Mouse (Mus musculus) urinary bladder, adult 2 months (tissue): Measurements from ENCODE around the gene Ociad1. TPM values are rescaled to one million over a fixed set of nuclear protein-coding genes. Genes with fewer than 3 reads are reported as not detected.

ENCODE experiments used
- DNase-seq: peaks from one replicate; pipeline ENCODE4 v3.0.0; 2022; ENCODE audit warnings: low spot score
- polyA plus RNA-seq: library from polyadenylated mRNA; depleted of rRNA; stranded (reverse); fragments of >200 nt; gene quantifications from 2 replicates; pipeline ENCODE4 v1.2.3, GENCODE M21; 2012; rRNA removed

Ociad1 gene
- polyA plus RNA-seq, 1 experiment: 197 TPM

- DNase-seq: no peak
Measured at GRCm38 (mm10) chr5:73339779-73340722, 47.5 kb downstream of the Ociad1 start.

DNA sequence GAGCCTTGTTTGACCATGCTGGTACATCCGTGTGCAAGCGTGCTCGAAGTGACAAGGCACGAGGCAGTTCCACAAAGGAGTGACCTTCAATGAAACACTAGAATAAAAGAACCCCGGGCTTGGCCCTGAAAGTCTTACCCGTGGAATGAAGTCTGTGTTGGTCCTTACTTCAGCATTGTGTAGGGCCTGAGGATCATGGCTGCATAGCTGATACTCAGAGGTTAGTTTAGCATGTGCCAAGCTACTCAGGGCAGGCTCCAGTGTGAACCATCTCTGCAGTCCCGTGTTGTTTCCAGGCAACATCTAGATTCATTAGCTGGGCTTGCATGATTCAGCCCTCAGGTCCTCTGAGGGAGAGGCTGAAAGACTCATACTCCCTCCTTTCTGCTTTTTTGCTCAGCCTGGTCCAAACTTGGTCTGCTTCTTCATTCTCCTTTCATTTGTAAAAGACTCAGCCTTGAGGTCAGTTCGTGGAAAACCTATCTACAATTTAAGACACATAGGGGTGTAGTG is 48.2 kb downstream of the Ociad1 start, which contains the start of gene Ociad2:
Gene Ociad2, minus strand, starts transcription at position 306 of the 513 bp plus-strand sequence.
- no peak for DNase-seq

DNA sequence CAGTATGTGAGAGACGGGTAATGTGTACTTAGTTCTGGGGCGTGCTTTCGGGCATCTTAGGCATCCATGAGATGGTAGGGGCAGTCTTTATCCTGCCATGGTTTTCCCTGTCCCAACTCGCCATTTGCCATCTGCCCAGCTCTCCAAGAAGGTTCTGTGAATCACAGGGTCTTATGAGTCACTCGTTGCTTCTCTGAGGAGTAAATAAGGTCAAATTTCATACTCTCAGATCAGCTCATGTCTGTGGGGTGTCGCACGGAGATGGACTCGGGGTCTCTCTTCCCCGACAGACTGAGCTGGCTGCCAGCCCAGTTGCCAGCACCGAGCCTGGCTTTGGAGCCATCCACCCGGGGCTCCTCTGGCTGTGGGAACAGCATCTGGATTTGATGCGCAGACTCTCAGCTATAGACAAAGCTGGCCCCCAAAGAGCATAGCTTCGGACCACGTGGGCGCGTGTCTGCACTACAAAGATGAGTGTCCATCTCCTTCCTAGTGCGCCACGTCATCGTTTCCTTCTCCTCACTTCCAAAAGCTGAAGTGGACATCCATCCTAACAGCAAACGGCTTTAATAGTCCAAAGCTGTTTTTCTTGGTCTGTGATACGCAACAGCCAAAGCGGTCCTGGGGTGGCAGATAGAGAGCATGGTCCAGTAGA is 50.2 kb downstream of the Ociad1 start:
- DNase-seq: no peak

DNA sequence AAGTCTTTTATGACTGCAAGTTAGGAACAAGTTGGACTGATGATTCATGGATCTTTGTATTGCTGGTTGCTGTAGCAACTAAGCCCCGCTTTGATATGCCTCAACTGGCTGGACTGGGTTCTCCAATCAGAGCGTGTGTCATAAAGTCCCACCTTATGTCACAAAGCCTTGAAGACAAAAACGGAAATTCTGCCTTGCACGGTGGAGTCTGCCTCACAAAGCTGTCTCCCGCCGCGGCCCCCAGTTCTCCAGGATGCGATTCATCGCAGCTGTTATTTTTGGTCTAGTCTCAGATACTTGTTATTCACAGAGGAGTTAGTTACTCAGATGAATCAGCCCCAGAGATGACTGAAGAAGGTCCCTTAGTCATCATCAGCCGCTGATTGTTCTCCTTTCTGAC is 51.7 kb downstream of the Ociad1 start:
- DNase-seq: no peak

DNA sequence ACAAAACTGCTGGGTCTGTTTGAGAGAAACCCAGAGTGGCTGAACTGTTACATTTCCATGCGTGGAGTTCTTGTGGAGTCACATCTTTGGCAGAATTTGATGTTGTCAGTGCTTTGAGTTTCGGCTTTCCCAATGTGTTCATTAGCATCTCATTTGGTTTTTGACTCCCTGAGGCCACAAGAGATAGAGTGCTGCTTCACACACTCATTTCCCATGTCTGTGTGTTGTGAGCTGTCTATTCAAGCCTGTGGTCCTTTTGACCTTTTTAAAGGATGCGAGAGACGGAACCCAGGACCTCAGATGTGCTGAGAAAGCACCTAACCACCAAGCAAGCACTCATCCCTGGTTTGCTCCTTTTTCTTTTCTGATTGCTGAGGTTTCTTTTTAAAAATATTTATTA is 52.7 kb downstream of the Ociad1 start:
- no peak for DNase-seq

DNA sequence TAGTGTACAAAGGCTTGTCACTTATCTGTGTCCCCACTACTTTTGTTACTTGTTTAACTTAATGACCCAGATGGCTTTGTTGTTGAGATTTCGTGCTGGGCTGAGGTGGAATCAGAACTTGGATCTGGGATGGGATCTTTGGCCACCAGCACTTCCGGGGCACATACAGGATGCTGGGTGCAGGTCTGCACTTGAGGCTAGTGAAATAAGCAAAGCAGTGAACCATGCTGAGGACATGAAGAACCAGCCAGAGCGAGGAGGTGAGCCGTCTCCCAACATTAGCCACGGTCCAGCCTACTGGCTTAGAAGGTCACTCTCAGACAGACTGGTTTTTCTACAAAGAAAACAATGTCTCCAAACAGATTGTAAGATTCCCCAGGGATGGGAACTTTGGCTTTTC is 56.9 kb downstream of the Ociad1 start:
- DNase-seq: no peak

DNA sequence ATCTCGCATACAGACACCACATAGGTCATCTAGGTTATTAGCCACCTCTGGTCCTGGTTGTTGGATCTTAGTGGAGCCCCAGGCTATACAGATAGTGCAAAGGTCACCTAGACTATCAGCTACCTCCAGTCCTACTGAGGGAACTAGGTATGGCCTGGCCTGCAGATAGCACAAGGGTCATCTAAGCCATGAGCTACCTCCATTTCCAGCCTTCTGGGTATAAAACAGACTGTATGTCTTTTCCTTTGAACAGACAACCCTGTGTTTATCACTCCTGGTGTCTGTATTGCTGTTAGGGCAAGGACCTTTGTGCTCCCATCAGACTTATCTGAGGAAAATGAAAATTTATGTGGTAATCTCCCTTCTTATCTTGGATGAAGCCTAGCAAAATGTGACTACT is 59.2 kb downstream of the Ociad1 start:
- no peak for DNase-seq

DNA sequence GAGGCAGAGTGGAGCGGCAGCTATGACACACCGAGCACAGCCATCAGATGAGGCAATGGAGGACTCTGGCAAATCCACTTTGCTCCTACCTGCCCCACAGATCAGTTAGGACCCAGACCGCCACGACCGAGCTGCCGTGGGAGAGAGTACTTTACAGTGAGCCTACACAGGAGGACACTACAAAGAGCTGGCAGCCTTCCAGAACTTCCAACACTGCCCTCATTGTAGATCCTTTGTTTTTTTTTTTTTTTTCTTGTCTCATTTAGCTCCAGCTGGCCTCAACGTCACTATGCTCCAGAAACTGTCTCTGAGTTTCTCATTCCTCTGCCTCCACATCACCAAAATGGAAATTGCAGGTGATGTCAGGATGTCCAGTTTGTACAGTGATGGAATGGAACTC is 60.9 kb downstream of the Ociad1 start:
- DNase-seq: no peak

DNA sequence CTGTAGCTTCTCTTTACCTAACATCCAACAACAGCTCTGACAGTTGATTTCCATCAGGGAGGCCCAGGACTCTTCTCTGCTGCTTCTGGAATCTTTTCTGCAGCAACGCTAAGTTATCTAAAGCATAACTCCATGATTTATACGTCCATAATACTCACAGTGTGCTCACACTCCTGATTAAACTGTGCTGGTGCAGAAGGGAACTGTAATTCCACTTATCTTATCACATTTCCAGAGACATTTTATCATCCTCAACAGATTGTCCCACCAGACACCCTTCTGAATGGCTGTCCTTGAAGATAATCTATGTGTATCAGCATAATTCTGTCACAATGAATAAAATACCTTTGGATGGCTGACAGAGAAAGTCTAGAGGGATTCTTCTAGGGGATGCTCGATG is 61.4 kb downstream of the Ociad1 start:
- no peak for DNase-seq

GRCm38 (mm10) chr5:73355393-73355792 is 62.8 kb downstream of the Ociad1 start:
- DNase-seq: no peak

GRCm38 (mm10) chr5:73359134-73359751 is 66.7 kb downstream of the Ociad1 start:
- DNase-seq: no peak

- DNase-seq: no peak
Measured at GRCm38 (mm10) chr5:73359752-73360141, 67.2 kb downstream of the Ociad1 start.

GRCm38 (mm10) chr5:73360240-73360639 is 67.7 kb downstream of the Ociad1 start:
- no peak for DNase-seq

DNA sequence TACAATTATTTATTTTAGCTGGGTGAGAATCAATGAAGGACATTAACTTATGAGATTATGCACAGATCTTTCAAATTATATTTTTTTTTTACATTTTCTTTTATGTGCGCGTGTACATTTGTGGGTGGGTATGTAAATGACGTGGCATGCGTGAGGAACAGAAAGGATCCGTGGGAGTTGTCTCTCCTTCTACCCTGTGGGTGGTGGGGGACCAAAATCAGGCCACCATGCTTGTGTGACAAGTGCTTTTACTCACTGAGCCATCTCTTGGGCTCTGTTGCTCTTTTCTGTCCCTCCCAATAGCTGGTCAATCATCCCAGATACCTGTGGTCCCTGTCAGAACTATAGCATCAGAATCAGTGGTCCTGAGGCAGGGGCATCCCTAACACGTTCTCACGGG is 69.8 kb downstream of the Ociad1 start:
- DNase-seq: no peak

DNA sequence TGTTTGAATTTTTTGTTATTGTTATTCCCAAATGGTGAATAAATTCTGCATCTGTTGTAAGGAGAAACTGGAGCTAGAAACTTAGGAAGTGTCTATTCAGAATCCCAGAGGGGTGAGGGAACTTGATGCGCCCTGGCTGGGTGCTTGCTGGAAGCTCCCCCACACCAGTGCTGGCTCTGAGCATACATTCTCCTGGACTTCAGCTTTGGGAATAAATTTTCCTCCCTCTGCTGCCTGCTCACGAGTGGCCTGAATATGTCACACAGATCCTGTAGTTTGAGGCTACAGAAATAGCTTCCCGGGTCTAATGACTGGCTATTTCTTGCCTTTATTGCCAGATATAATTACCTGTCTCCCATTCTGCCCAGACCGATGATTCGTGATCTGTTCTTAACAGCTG is 70.2 kb downstream of the Ociad1 start:
- no peak for DNase-seq

Other genes with a start within 250 kb of the Ociad1 start
- 35.4 and 52.6 TPM in 2 replicates for gene Fryl, start 36.2 kb upstream of the Ociad1 start, polyA plus RNA-seq
- 38.7 and 44.8 TPM in 2 replicates for gene Ociad2, start 48.2 kb downstream of the Ociad1 start, polyA plus RNA-seq
- 0.16 and 0.50 TPM in 2 replicates for gene Cwh43, start 113.3 kb downstream of the Ociad1 start, polyA plus RNA-seq
- gene Dcun1d4, start 188.2 kb downstream of the Ociad1 start, polyA plus RNA-seq: 12.9 and 16.1 TPM in 2 replicates